Mouse (Mus musculus) heart, postnatal 25 days (tissue): ENCODE measurements at regions not wholly inside any gene's neighbourhood (a gene's known extent, or its start where the extent isn't known, plus 50 kb on each side); places are given as distances from the start of the nearest gene placed in this dataset.
A peak's percentile ranks its signal among the peaks of the same experiment; 100 is the strongest.

Experiments used
- DNase-seq: peaks from one replicate; pipeline ENCODE4 v3.0.0; 2022; ENCODE audit warnings: low spot score
- intact Hi-C: fragments of 180-260 bp; cut with DNase I; formaldehyde crosslinking; loops from one replicate; pipeline ENCODE4 v1.15.1; 2025

- no peak for DNase-seq
- intact Hi-C loops: loop anchor here (2.0 kb wide), 1 partner anchor 54 kb away; the partner anchor contains the start of gene Gpc1
These were observed 55.1 kb upstream of the Gpc1 start for GRCm38 (mm10) chr1:92776353-92776752.

- no peak for DNase-seq
- intact Hi-C loops: loop anchor here (2.0 kb wide), 1 partner anchor 55 kb away; the partner anchor contains the start of gene Gpc1
These were observed 55.5 kb upstream of the Gpc1 start for GRCm38 (mm10) chr1:92775908-92776307.

GRCm38 (mm10) chr1:92774743-92775692, 56.4 kb upstream of the Gpc1 start:
- intact Hi-C loops: loop anchor here (5.0 kb wide), 2 partner anchors 48 to 78 kb away; no protein-coding TSS in a partner anchor
- no peak for DNase-seq

GRCm38 (mm10) chr1:92774006-92774405, 57.4 kb upstream of the Gpc1 start:
- DNase-seq: no peak

GRCm38 (mm10) chr1:92772784-92773113, 58.7 kb upstream of the Gpc1 start:
- intact Hi-C loops: loop anchor here (5.0 kb wide), 2 partner anchors 45 to 75 kb away; no protein-coding TSS in a partner anchor
- no peak for DNase-seq

More at GRCm38 (mm10) chr1:92774006-92774405, 57.4 kb upstream of the Gpc1 start:
- intact Hi-C loops: loop anchor here (5.0 kb wide), 2 partner anchors 47 to 77 kb away; no protein-coding TSS in a partner anchor

GRCm38 (mm10) chr1:92772101-92772783, 59.2 kb upstream of the Gpc1 start:
- DNase-seq: no peak
- intact Hi-C loops: loop anchor here (5.0 kb wide), 2 partner anchors 45 to 75 kb away; no protein-coding TSS in a partner anchor

GRCm38 (mm10) chr1:92769696-92770095, 61.7 kb upstream of the Gpc1 start:
- intact Hi-C loops: loop anchor here (5.0 kb wide), 2 partner anchors 42 to 72 kb away; no protein-coding TSS in a partner anchor

GRCm38 (mm10) chr1:92769156-92769555, 62.3 kb upstream of the Gpc1 start:
- intact Hi-C loops: no loop called here
- no peak for DNase-seq

More at GRCm38 (mm10) chr1:92769696-92770095, 61.7 kb upstream of the Gpc1 start:
- no peak for DNase-seq

- intact Hi-C loops: no loop called here
- DNase-seq: no peak
These were observed 64.9 kb upstream of the Gpc1 start for GRCm38 (mm10) chr1:92766496-92766895.

GRCm38 (mm10) chr1:92754793-92755488, 76.5 kb upstream of the Gpc1 start:
- intact Hi-C loops: no loop called here
- DNase-seq: no peak

- no peak for DNase-seq
- intact Hi-C loops: no loop called here
These were observed 79.7 kb upstream of the Gpc1 start for GRCm38 (mm10) chr1:92751700-92752136.

GRCm38 (mm10) chr1:92749475-92749874, 82.0 kb upstream of the Gpc1 start:
- intact Hi-C loops: no loop called here
- no peak for DNase-seq

- DNase-seq: no peak
- intact Hi-C loops: no loop called here
These were observed 86.2 kb upstream of the Gpc1 start for GRCm38 (mm10) chr1:92745284-92745683.

GRCm38 (mm10) chr1:92744528-92745241, 86.8 kb upstream of the Gpc1 start:
- intact Hi-C loops: no loop called here
- peak; percentile 22 for DNase-seq

- DNase-seq: no peak
- intact Hi-C loops: no loop called here
These were observed 88.4 kb upstream of the Gpc1 start for GRCm38 (mm10) chr1:92742881-92743621.

- intact Hi-C loops: no loop called here
- DNase-seq: no peak
These were observed 89.1 kb upstream of the Gpc1 start for GRCm38 (mm10) chr1:92742300-92742699.

- no peak for DNase-seq
- intact Hi-C loops: no loop called here
These were observed 90.4 kb upstream of the Gpc1 start for GRCm38 (mm10) chr1:92741047-92741446.

- intact Hi-C loops: no loop called here
- DNase-seq: no peak
These were observed 89.1 kb upstream of the Otos start for GRCm38 (mm10) chr1:92737600-92738197.
